Mouse (Mus musculus): Measurements from ENCODE around the gene Hist2h2ac. TPM values are rescaled to one million over a fixed set of nuclear protein-coding genes. Genes with fewer than 3 reads are reported as not detected.
"Not testable (repeated sequence)": the region's sequence is repeated elsewhere in the genome, so short reads cannot be mapped to it uniquely, and the experiment has no call there.

The Hist2h2ac gene
- polyA plus RNA-seq, 1 experiment from 2014 or later, result 11.6 TPM

DNA sequence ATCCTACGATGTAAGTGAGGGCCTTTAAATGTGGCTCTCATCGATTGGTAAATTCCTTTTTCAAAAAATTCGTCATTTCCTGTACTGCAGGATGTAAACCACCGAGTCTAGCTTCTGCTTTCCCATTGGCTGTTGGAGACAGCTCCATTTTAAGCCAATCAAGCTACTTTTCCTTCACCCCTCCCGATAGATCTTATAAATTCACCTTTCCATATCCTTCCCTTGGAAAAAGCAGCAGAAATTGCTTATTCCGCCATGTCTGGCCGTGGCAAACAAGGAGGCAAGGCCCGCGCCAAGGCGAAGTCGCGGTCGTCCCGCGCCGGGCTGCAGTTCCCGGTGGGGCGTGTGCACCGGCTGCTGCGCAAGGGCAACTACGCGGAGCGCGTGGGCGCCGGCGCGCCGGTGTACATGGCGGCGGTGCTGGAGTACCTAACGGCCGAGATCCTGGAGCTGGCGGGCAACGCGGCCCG lies 984 bp downstream of the Hist2h2ac start, which contains the start of the genes Bola1 and Hist2h2ab:
Bola1 (minus strand) TSS at position 49 of the 470 bp plus-strand sequence.
Hist2h2ab (plus strand) TSS at position 205 of the 470 bp plus-strand sequence.
- Histone ChIP-seq H3K4me1 (peaks cover 34% of the 10 kb centered on the region), H3K4me2 (replicated peaks) (peak within 1 kb of the TSS; percentile 79), H3K4me3 (peak within 1 kb of the TSS; percentile 61), H3K9me3 (no peaks in the 10 kb centered on the region), H3K36me3 (no peaks in the 10 kb centered on the region), H3K9ac (replicated peaks) (peak within 1 kb of the TSS; percentile 84), H3K27ac (replicated peaks) (peak within 1 kb of the TSS; percentile 98), H3K27me3 (no peaks in the 10 kb centered on the region)
- under 1% methylated on average over 37 of the region's 37 CpGs for WGBS
- peak; percentile 83 for ATAC-seq (ENCODE audit: low FRiP score, low read depth)

GRCm38 (mm10) chr3:96219191-96219641 lies 1.5 kb downstream of the Hist2h2ac start:
- peak; percentile 32 for ATAC-seq (ENCODE audit: low FRiP score, low read depth)
- 0% methylated on average over 12 of the region's 12 CpGs for WGBS

DNA sequence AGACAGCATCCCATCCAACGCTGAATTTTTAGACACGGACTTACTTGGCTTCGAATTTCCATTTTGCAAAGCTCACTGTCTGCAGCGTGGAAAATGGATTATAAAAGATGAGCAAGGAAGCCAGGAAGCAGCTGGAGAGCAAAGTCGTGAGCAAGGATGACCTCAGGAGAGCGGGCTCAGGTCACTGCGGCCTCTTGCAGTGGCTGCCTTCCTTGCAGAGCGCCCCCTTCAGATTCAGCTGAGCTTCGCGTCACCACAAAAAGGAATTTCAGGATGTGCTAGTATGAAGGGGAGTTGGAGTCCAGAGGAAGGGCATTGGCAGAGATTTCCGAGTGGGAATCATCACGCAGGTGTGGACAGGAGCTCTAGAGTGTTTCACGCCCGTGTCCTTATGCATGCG lies 11.4 kb downstream of the Hist2h2ac start:
- H3K27ac ChIP-seq (replicated peaks), result no peak overlapping the region
- H3K36me3 ChIP-seq, result no peaks in the 10 kb centered on the region
- 24% methylated on average over 15 of the region's 15 CpGs for WGBS
- H3K4me3 ChIP-seq, result no peak overlapping the region
- no peak overlapping the region for H3K9ac ChIP-seq (replicated peaks)
- no peak overlapping the region for H3K4me2 ChIP-seq (replicated peaks)
- no peaks in the 10 kb centered on the region for H3K9me3 ChIP-seq
- H3K27me3 ChIP-seq, result no peaks in the 10 kb centered on the region
- H3K4me1 ChIP-seq, result no peaks in the 10 kb centered on the region
- ATAC-seq (ENCODE audit: low FRiP score, low read depth), result no peak

More at GRCm38 (mm10) chr3:96219191-96219641, 1.5 kb downstream of the Hist2h2ac start:
- peak overlapping the region; percentile 79 for H3K4me2 ChIP-seq (replicated peaks)
- no peaks in the 10 kb centered on the region for H3K27me3 ChIP-seq
- peak overlapping the region; percentile 84 for H3K9ac ChIP-seq (replicated peaks)
- no peaks in the 10 kb centered on the region for H3K9me3 ChIP-seq
- H3K4me3 ChIP-seq, result peak overlapping the region; percentile 61
- H3K27ac ChIP-seq (replicated peaks), result peak overlapping the region; percentile 98
- peaks cover 31% of the 10 kb centered on the region for H3K4me1 ChIP-seq
- H3K36me3 ChIP-seq, result no peaks in the 10 kb centered on the region

GRCm38 (mm10) chr3:96207819-96208218 lies 12.9 kb downstream of the Hist2h2ac start:
- Histone ChIP-seq H3K4me3 (no peak overlapping the region), H3K27me3 (no peaks in the 10 kb centered on the region), H3K9me3 (no peaks in the 10 kb centered on the region), H3K4me1 (no peaks in the 10 kb centered on the region), H3K27ac (replicated peaks) (no peak overlapping the region), H3K36me3 (no peaks in the 10 kb centered on the region), H3K9ac (replicated peaks) (no peak overlapping the region), H3K4me2 (replicated peaks) (no peak overlapping the region)
- WGBS, result 86% methylated on average over 3 of the region's 3 CpGs
- no peak for ATAC-seq (ENCODE audit: low FRiP score, low read depth)

DNA sequence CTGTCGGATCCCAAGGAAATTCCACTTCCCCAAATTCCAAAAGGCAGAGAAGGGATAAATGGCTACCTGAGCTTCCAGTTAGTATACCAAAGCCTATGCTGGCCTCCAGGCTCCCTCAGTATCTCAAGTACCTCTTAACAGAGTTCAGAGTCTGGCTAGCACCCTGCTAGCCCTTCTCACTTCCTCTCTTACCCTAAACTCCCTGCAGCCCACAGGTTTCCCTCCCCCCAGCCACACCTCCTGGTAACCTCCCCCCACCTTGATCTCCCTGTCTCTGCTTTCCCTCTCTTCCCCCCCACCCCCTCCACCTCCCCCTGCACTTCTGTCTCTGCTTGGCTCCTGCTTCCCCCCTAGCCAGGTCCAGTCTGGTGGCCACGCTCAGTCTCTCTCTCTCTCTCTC lies 20.9 kb downstream of the Hist2h2ac start:
- Histone ChIP-seq H3K9ac (replicated peaks) (no peak overlapping the region), H3K4me2 (replicated peaks) (no peak overlapping the region), H3K36me3 (0 out of 2 replicates have a peak, but pooled peaks cover 4% of the 10 kb centered on the region), H3K27me3 (peaks cover 9% of the 10 kb centered on the region; the same call in 1 of the 2 replicates), H3K4me1 (peaks cover 14% of the 10 kb centered on the region), H3K27ac (replicated peaks) (no peak overlapping the region), H3K4me3 (no peak overlapping the region), H3K9me3 (no peaks in the 10 kb centered on the region)
- ATAC-seq (ENCODE audit: low FRiP score, low read depth), result no peak
- 79% methylated on average over 2 of the region's 2 CpGs for WGBS

DNA sequence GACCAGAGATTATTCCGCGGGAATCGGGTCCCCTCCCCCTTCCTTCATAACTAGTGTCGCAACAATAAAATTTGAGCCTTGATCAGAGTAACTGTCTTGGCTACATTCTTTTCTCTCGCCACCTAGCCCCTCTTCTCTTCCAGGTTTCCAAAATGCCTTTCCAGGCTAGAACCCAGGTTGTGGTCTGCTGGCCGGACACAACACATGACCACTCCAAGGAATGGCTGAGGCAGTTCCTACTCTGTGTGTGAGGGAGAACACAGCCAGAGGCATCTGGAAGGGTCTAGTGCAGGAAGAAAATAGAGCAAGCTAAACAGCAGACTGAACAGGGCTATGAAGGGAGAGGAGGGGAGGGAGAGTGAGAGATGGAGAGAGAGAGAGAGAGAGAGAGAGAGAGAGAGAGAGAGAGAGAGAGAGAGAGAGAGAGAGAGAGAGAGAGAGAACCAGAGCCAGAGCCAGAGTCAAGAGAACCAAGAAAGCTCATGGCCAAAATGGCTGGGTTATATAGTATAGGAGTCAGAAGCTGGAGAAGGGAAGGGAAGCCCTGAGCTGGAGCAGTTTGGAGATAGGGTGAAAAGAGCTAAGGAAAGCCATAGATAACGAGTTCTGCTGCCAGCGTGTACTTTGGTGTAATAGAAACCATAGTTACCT lies 22.0 kb downstream of the Hist2h2ac start:
- H3K27ac ChIP-seq (replicated peaks); ATAC-seq (ENCODE audit: low FRiP score, low read depth); H3K9me3 ChIP-seq; H3K4me2 ChIP-seq (replicated peaks); H3K4me3 ChIP-seq; H3K36me3 ChIP-seq; H3K9ac ChIP-seq (replicated peaks): not testable (repeated sequence)
- 34% methylated on average over 8 of the region's 8 CpGs for WGBS
- Histone ChIP-seq H3K4me1 (peaks cover 14% of the 10 kb centered on the region), H3K27me3 (peaks cover 19% of the 10 kb centered on the region; the same call in 1 of the 2 replicates)

GRCm38 (mm10) chr3:96198181-96198580 lies 22.5 kb downstream of the Hist2h2ac start:
- Histone ChIP-seq H3K27ac (replicated peaks) (no peak overlapping the region), H3K27me3 (peaks cover 19% of the 10 kb centered on the region; the same call in 1 of the 2 replicates), H3K4me1 (peaks cover 14% of the 10 kb centered on the region), H3K36me3 (peaks cover 4% of the 10 kb centered on the region; the same call in 1 of the 2 replicates), H3K4me3 (peak overlapping the region; percentile 65; the same call in 1 of the 2 replicates), H3K9me3 (no peaks in the 10 kb centered on the region), H3K9ac (replicated peaks) (no peak overlapping the region), H3K4me2 (replicated peaks) (peak overlapping the region; percentile 96)
- 3% methylated on average over 6 of the region's 6 CpGs for WGBS
- ATAC-seq (ENCODE audit: low FRiP score, low read depth), result no peak

DNA sequence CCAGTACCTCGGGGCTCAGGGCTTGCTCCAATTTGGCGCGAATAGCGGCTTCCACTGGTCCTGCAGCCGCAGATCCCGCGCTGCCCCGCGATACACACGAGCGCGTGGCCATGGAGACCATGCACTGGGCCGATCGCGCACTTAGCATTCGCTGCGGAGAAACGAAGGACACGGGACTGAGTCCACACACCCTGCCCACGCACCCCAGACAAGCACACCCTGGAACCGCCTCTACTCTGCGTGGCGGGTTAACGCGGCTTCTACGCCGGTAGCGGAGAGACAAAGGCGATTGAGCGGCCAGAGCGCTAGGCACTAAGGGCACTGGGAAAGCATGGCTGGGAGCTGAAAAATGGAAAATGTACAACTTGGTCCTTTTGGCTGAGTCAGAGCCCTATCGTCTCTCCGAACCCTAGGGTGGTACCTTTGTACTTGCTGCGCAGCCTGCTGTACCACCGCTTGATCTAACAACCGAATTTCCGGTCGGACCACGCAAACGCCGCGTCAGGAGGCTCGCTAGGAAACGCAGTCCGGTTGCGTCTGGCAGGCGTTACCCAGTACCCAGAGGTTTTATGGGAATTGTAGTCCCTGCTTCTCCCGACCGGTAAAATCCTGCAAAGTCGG lies 23.4 kb downstream of the Hist2h2ac start:
- Histone ChIP-seq H3K4me1 (peaks cover 14% of the 10 kb centered on the region), H3K27ac (replicated peaks) (peak overlapping the region; percentile 91), H3K9me3 (no peaks in the 10 kb centered on the region), H3K27me3 (peaks cover 19% of the 10 kb centered on the region; the same call in 1 of the 2 replicates), H3K4me3 (peak overlapping the region; percentile 65), H3K4me2 (replicated peaks) (peak overlapping the region; percentile 96), H3K36me3 (peaks cover 8% of the 10 kb centered on the region; the same call in 1 of the 2 replicates), H3K9ac (replicated peaks) (peak overlapping the region; percentile 78)
- under 1% methylated on average over 50 of the region's 50 CpGs for WGBS
- peak; percentile 95 for ATAC-seq (ENCODE audit: low FRiP score, low read depth)

GRCm38 (mm10) chr3:96196437-96197128 lies 24.1 kb downstream of the Hist2h2ac start:
- H3K9me3 ChIP-seq, result no peaks in the 10 kb centered on the region
- H3K4me2 ChIP-seq (replicated peaks), result peak overlapping the region; percentile 96
- H3K4me3 ChIP-seq, result peak overlapping the region; percentile 65
- peak overlapping the region; percentile 91 for H3K27ac ChIP-seq (replicated peaks)
- peaks cover 14% of the 10 kb centered on the region for H3K4me1 ChIP-seq
- peaks cover 19% of the 10 kb centered on the region; the same call in 1 of the 2 replicates for H3K27me3 ChIP-seq
- peak; percentile 57; the same call in 1 of the 2 replicates for ATAC-seq (ENCODE audit: low FRiP score, low read depth)
- peaks cover 8% of the 10 kb centered on the region; the same call in 1 of the 2 replicates for H3K36me3 ChIP-seq
- 21% methylated on average over 27 of the region's 27 CpGs for WGBS
- H3K9ac ChIP-seq (replicated peaks), result peak overlapping the region; percentile 78

GRCm38 (mm10) chr3:96195616-96196313 lies 24.9 kb downstream of the Hist2h2ac start:
- Histone ChIP-seq H3K4me3 (no peak overlapping the region), H3K4me2 (replicated peaks) (no peak overlapping the region; the same call in 1 of the 2 replicates)
- no peak for ATAC-seq (ENCODE audit: low FRiP score, low read depth)

DNA sequence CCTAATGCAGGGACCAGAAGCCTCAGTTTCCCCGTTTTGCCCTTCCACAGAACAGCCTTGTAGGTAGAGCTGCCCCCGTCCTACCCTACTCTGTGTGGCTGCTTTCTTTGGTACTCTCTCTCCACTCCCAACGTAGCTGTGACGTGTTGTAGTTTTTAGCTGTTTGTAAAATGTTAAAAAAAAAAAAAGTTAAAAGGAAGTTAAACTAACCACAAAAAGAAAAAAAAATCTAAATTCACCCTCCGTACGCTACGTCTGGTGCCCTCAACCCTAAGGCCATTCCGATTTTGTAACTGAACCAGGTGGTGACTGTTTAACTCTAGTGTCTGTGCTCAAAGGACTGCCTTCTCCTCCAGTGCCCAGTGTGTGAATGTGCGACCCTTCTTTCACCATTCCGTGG lies 25.7 kb downstream of the Hist2h2ac start:
- Histone ChIP-seq H3K9me3 (no peaks in the 10 kb centered on the region), H3K4me3 (no peak overlapping the region), H3K27me3 (peaks cover 19% of the 10 kb centered on the region; the same call in 1 of the 2 replicates), H3K9ac (replicated peaks) (no peak overlapping the region), H3K4me2 (replicated peaks) (no peak overlapping the region), H3K4me1 (peaks cover 14% of the 10 kb centered on the region), H3K36me3 (peaks cover 8% of the 10 kb centered on the region; the same call in 1 of the 2 replicates), H3K27ac (replicated peaks) (no peak overlapping the region)
- 89% methylated on average over 10 of the region's 10 CpGs for WGBS
- no peak for ATAC-seq (ENCODE audit: low FRiP score, low read depth)

More at GRCm38 (mm10) chr3:96195616-96196313, 24.9 kb downstream of the Hist2h2ac start:
- H3K9me3 ChIP-seq, result no peaks in the 10 kb centered on the region
- peaks cover 14% of the 10 kb centered on the region for H3K4me1 ChIP-seq
- 94% methylated on average over 11 of the region's 11 CpGs for WGBS
- no peak overlapping the region for H3K9ac ChIP-seq (replicated peaks)
- peaks cover 8% of the 10 kb centered on the region; the same call in 1 of the 2 replicates for H3K36me3 ChIP-seq
- H3K27me3 ChIP-seq, result peaks cover 19% of the 10 kb centered on the region; the same call in 1 of the 2 replicates
- H3K27ac ChIP-seq (replicated peaks), result no peak overlapping the region
